Mouse (Mus musculus): ENCODE data around the gene Stab1.

Gene Stab1

DNA sequence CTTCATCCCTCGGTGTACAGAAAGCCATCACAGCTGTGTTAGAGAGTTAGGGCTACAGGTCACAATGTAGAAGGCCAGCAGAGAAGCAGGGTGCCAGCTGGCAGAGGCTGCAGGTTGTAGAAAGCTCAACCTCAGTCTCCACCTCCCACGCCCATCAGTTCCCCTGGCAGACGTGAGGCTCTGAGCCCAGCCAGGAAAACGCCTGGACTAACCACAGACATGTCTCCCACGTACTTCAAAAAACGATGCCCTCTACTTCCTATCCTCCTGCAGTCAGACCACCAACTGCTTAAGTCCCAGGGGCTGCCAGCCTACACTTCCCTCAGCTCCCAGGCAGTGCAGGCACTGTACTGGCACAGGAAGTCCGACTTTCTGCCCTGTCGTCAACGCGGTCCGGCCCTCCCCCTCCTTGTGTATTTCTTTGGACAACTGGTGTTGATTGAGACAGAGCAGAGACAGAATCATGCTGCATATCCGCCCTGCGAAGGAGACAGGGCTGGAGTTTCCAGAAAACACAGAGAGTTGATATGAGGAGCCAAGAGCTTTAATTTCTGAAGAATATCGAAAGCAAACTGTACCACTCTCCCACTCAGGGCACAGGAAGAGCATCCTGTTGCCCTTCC lies 26.6 kb upstream of the Stab1 start:
- no peak for DNase-seq (ENCODE audit: low spot score in 2 of 2)

DNA sequence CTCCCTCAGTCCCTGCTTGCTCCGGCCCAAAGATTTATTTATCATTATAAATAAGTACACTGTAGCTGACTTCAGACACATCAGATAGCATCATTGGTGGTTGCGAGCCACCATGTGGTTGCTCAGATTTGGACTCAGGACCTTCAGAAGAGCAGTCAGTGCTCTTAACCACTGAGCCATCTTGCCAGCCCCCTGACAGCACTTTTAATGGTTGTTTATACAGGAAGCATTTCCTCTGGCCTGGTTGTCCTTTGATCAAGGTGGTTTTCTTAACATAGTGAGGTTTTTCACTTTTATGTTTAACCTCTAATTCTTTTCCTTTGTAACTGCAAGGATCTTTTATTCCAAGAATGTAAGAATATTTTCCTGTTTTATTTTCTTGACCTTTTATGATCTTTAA lies 26.0 kb upstream of the Stab1 start:
- DNase-seq (ENCODE audit: low spot score in 2 of 2): no peak

GRCm38 (mm10) chr14:31193791-31194190 lies 25.4 kb upstream of the Stab1 start:
- DNase-seq (ENCODE audit: low spot score in 2 of 2): no peak

DNA sequence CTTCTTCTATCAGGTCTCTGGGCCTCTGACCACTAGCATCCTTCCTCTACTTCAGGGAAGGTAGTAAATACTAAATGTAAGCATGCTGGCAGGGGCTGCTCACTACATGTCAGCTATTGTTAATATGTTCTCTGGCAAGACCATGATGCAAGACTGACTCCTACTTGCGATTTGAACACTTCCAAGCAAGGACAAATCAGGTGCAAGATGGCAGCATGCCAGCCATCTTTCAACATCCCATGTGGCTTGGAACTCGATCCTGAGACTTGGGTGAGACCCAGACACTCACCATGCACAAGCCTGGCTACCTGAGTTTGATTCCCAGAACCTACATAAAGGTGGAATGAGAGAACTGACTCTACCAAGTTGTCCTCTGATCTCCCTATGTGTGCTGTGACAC lies 23.5 kb upstream of the Stab1 start:
- DNase-seq (ENCODE audit: low spot score in 2 of 2): no peak

GRCm38 (mm10) chr14:31189348-31189747 lies 20.9 kb upstream of the Stab1 start:
- no peak for DNase-seq (ENCODE audit: low spot score in 2 of 2)

GRCm38 (mm10) chr14:31188771-31189181 lies 20.3 kb upstream of the Stab1 start:
- DNase-seq (ENCODE audit: low spot score in 2 of 2): no peak

GRCm38 (mm10) chr14:31186656-31187055 lies 18.2 kb upstream of the Stab1 start:
- DNase-seq (ENCODE audit: low spot score in 2 of 2): no peak

- DNase-seq (ENCODE audit: low spot score in 2 of 2): no peak
These were observed 15.8 kb upstream of the Stab1 start for GRCm38 (mm10) chr14:31184195-31184594.

- no peak for DNase-seq (ENCODE audit: low spot score in 2 of 2)
These were observed 15.1 kb upstream of the Stab1 start for GRCm38 (mm10) chr14:31183541-31183940.

GRCm38 (mm10) chr14:31182786-31183290 lies 14.4 kb upstream of the Stab1 start:
- no peak for DNase-seq (ENCODE audit: low spot score in 2 of 2)

- DNase-seq (ENCODE audit: low spot score in 2 of 2): no peak
These were observed 13.1 kb upstream of the Stab1 start for GRCm38 (mm10) chr14:31181512-31181911.

DNA sequence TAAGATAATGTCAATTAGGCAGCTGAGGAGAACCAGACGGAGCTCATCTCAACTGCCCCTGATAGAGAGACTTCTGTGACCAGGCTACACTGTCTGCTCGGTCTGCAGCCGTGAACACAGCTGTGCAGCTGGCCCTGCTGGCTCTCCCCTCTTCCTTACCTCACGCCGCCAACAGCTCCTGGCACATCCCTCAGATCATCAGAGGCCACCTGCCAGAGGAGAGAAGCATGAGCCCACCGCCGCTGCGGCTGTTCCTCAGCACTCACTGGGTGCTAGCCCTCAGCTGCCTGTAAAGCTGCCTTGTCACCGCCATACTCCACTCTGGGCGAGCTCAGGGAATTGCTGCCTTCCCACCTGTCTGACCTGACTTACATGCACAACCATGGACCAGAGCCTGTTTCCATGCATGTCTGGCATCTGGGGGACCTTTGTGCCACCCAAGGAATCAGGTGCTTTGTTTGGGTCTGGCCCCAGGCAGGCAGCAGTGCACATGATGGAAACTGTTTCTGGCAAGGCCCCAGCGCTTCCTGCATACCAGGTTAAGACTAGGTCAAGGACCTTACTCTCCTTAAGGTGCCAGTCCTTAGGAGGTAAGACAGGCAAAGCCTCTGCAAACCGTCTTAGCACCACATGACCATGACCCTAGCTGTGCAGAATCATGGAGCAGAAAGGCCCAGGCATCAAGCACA lies 11.4 kb upstream of the Stab1 start:
- DNase-seq (ENCODE audit: low spot score in 2 of 2): no peak

- no peak for DNase-seq (ENCODE audit: low spot score in 2 of 2)
These were observed 9.3 kb upstream of the Stab1 start for GRCm38 (mm10) chr14:31177715-31178114.

DNA sequence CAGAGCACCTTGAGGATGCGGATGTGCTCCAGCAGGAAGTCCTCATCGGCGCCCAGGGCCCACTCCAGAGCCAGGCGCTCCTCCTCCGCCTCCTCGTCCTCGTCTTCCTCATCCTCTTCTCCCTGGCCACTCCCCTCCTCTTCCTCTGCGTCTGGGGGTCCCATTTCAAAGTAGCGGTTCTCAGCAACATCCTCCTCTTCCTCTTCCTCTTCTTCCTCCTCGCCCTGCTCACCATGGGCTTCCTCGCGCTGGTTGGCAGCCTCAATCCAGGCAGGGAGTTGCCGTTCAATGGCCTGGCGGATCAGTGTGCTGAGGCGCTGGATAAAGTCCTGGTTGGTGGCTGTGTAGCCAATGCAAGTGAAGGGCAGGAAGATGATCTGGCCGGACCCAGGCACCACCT lies 8.8 kb upstream of the Stab1 start:
- no peak for DNase-seq (ENCODE audit: low spot score in 2 of 2)

GRCm38 (mm10) chr14:31173537-31173936 lies 5.1 kb upstream of the Stab1 start:
- no peak for DNase-seq (ENCODE audit: low spot score in 2 of 2)

DNA sequence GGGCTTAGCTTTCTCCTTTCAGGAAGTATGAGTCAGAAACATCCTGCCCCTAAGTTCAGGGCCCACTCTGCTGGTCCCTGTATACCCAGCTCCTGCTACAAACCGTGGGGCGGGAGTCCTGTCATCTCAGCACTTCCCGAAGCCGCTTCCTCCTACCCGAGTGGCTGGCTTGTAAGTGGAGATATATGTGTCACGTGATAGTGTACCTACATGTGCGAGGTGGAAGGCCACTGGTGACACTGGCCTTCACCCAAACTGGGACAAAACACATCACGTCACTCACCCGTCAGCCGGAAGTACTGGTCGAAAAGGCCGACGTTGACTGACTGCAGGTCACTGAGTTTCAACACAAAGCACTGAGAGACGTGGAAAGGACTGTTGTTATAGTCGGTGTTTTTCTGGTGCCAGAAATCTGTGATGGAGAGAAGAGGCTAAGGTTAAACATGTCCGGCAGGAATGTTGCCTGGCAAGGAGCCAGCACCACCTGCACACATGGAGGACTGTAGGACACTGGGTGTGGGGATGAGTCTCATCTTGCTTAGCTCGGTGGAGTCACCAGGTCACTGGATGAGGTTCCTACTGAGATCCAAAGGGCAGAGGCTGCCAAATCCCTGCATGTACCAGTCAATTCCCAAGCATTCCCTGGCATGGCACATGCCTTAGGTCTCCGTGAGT lies 4.5 kb upstream of the Stab1 start:
- no peak for DNase-seq (ENCODE audit: low spot score in 2 of 2)

- no peak for DNase-seq (ENCODE audit: low spot score in 2 of 2)
These were observed 3.4 kb upstream of the Stab1 start for GRCm38 (mm10) chr14:31171821-31172220.

DNA sequence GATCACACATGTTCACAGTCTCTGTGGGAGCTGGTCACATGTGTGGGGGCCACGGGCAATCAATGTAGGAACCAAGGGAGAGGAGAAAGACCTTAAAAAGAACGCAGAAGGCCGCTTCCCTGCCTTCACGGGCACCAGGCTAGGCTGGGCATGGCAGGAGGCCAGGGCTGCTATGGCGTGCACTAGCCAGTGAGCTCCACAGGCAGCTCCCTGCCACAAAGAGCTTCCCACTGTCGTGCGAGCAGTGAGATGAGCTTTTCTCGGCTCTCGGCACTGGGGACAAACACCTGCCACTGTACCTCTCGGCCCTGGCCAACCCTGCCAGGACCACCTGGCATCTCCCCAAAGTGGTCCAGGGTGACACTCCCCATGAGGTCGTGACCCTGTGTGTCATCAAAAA lies 2.9 kb upstream of the Stab1 start:
- no peak for DNase-seq (ENCODE audit: low spot score in 2 of 2)

GRCm38 (mm10) chr14:31170963-31171362 lies 2.5 kb upstream of the Stab1 start:
- no peak for DNase-seq (ENCODE audit: low spot score in 2 of 2)

DNA sequence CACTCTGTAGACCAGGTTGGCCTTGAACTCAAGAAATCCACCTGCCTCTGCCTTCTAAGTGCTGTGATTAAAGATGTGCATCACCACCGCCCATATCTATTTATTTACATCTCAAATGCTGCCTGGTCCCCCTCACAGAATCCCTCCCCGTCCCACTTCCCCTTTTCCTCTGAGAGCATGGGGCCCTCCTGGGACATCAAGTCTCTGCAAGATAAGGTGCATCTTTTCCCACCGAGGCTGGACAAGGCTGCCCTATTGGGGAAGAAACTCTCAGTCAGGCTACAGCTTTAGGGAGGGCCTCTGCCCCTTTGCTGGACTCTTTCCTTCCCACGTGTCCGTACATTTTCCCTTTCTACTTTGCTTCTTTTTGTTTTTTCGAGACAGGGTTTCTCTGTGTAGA lies 1.1 kb upstream of the Stab1 start:
- no peak for DNase-seq (ENCODE audit: low spot score in 2 of 2)

- DNase-seq (ENCODE audit: low spot score in 2 of 2): no peak
These were observed 1.6 kb downstream of the Stab1 start for GRCm38 (mm10) chr14:31166827-31167226.

DNA sequence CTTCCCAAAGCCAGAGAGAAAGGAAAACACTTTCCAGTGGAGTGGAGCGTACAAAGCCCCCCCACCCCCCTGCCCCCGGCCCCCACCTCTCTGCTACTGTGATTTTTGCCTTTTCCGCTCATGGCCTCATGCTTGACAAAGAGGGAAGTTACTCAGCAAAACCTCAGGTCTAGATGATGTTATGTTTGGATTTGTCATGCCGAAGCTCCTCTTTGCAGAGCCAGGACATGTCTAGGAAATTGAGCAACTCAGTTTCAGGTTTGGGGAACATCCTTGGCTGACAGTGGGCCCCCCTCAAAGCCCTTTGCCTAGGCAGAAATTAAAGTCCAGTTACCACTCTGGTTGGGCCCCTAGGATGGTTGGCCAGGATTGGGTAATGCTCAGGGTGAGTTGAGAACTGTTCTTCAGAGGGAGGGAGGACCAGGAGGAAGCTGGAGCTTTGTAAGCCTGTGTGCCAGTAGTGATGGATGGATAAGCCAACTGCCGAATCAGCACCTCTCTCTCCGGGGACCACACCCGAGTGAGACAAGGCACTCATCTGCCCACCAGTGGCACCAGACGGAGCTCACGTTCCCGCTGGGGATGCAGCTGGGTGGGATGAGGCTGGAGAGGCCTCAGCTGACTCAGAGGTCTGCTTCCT lies 2.3 kb downstream of the Stab1 start:
- DNase-seq (ENCODE audit: low spot score in 2 of 2): peak in 1 of 2 experiments; percentile 42

Data from frontal cortex, postnatal 36 days (tissue).